Mouse (Mus musculus) liver, adult 10 weeks (tissue): ENCODE data around the gene 5031439G07Rik. TPM values are rescaled to one million over a fixed set of nuclear protein-coding genes. Genes with fewer than 3 reads are reported as not detected.

ENCODE experiments used
- polyA plus RNA-seq: library from polyadenylated mRNA; stranded (reverse); fragments of 350-450 nt; fragmentation: Illumina TruSeq; extraction: RNeasy Lipid Tissue Mini Kit (QIAGEN cat#74804); gene quantifications from one replicate; pipeline ENCODE4 v1.2.3, GENCODE M21; 2014; ENCODE audit warnings: low read depth, low replicate concordance

Gene 5031439G07Rik
- 7.7 TPM for polyA plus RNA-seq

DNA sequence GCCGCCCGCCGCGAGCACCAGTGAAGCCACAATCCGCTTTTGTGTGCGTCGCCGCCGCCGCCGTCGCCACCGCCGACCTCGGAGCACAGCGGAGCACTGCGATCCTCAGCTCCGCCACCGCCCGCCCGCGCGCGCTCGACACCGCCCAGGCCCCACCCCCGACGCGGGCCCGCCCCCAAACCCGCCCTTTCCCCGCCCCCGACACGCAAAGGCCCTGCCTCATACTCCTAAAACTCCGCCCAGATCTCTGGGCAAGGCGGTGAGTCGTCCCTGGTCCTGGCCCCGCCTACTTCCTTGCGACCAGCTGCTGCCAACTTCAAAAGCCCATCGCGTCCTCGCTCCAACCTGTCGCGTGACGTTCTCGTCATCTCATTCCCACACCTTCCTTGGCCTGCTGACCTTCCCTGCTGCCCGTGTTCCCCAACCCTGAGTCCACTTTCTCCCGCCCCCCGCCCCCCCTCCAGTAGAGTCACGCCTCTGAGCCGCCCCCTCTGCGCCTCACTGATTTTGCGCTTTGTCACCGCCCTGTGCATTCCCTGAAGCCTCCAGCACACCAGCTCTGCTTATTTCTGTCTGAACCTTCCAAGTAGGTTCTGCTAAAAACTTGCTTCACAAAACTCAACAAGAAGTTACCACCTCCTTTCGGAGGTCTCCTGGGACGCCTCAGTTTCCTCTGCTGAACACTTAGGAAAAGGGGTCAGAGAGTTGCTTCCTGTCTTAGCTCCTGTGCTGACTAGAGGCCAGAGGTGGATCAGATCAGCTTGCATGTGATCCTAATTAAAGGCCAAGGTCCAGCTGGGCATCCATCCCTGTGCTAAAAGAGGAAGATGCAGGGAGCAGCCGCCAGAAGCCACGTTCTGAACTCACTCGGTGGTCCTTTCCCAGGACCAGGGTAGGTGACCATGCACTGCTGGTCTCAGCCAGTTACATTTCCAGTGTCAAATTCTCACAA, at the start of gene 5031439G07Rik:
Gene 5031439G07Rik, minus strand, starts transcription at position 678 of the 952 bp plus-strand sequence.

DNA sequence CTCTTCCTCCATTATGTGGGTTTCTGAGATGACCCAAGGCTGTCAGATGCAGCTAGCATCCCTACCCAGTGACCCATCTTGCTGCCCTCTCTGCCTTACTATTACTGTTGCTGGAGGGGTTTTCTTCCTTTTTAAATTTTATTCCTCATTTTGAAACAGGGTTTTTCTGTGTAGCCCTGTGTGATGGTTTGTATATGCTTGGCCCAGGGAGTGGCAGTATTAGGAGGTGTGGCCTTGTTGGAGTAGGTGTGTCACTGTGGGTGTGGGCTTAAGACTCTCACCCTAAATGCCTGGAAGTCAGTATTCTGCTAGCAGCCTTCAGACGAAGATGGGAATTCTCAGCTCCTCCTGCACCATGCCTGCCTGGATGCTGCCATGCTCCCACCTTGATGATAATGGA, 40.3 kb upstream of the 5031439G07Rik start, which contains the start of gene Fam118a:
Gene Fam118a, plus strand, starts transcription at position 301 of the 400 bp plus-strand sequence.

DNA sequence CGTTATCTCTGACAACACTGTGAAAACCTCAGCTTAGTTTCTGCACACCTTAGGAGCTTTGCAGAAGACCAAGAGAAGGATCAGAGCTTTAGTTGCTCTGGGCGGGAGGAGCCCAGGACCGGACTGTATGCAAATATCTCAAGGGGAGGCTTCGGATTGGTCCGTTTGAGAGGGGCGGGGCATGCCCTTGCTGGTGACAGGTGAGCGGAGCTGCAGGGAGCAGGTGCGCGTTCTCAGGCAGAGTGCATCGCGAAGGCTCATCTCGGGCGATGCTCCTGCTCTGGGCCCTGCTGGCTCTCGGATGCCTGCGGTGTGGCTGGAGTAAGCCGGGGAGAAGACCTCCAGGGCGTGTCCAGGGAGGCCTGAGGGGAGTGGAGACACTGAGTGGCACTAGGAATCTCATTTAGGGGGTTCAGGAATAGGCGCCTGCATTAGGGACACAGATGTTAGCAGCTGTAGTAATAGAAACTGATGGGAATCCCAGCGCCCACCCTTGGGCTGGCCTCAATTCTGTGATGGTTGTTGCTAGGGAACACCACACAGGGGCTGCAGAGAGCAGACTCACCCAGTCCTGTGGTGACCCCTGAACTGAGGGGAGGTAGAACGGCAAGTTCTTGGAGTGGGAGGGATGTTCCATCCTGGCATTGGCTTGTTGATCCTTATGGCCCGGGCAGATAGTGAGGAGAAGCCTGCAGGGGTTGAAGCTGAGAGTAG, 28.8 kb upstream of the 5031439G07Rik start, which contains the start of gene Upk3a:
Gene Upk3a, plus strand, starts transcription at position 191 of the 714 bp plus-strand sequence.

DNA sequence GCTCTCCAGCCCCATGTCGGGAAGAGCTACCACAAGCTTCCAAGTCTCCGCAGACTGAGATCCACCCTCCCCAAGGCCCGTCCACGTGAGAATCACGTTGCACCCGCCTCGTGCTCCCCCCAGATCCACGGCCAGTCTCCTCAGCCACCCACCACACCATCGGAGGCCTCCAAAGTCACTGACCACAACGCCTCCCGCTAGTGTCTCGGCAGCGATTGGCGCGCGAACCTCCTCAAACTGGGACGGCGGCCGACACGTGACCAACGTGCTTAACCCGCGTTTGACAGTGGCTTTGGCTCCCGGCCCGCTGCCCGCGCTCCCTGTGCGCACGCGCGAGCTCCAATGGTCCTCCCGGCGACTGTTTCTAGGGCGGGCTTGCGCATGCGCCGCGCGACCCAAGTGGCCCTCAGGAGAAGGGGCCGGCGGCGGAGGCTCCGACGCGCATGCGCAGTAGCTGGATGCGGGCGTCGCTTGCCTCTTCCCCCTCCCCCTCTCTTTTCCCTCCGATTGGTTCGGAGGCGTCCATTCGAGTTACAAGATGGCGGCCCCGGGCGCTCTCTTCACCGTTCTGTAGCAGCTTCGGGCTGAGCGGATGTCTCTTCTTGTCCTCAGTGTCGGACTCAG, 65.4 kb downstream of the 5031439G07Rik start, which contains the start of gene Nup50:
Gene Nup50, plus strand, starts transcription at position 528 of the 624 bp plus-strand sequence.

DNA sequence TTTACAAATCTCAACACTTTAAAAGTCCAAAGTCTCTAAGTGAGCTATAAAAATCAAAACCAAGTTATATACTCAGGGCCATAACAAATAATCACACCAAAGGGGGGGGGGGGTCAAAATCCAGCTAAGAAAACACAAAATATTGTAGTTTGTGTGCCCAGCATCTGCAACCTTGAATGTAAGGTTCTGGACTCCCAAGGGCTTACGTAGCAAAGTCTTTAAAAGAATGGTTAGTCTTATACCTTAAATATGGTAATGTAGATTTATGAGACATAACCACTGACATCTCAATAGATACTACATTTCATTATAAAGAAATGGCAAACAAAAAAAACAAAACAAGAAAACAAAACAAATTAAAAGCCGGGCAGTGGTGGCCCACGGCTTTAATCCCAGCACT, 68.4 kb downstream of the 5031439G07Rik start, which contains the start of gene Gm29666:
Gene Gm29666, minus strand, starts transcription at position 101 of the 400 bp plus-strand sequence.

Other genes with a start within 250 kb of the 5031439G07Rik start
- not detected for gene Phf21b, start 132.5 kb downstream of the 5031439G07Rik start, polyA plus RNA-seq
- 0.08 TPM for gene Gm29666, start 68.5 kb downstream of the 5031439G07Rik start, polyA plus RNA-seq
- gene Nup50, start 65.1 kb downstream of the 5031439G07Rik start, polyA plus RNA-seq: 7.9 TPM
- not detected for gene Upk3a, start 28.6 kb upstream of the 5031439G07Rik start, polyA plus RNA-seq
- 2.9 TPM for gene Fam118a, start 40.4 kb upstream of the 5031439G07Rik start, polyA plus RNA-seq
- gene Smc1b, start 143.4 kb upstream of the 5031439G07Rik start, polyA plus RNA-seq: 0.66 TPM
- not detected for gene Ribc2, start 143.5 kb upstream of the 5031439G07Rik start, polyA plus RNA-seq
- gene Fbln1, start 217.4 kb upstream of the 5031439G07Rik start, polyA plus RNA-seq: 0.13 TPM